Mouse (Mus musculus) frontal cortex, postnatal 36 days (tissue): ENCODE results near the gene Olfr582.

Experiments
- DNase-seq, 2 experiments: peaks; one replicate each; pipeline ENCODE4 v3.0.0; 2022; ENCODE audit warnings: low spot score in 2 of 2

Gene Olfr582

GRCm38 (mm10) chr7:103037724-103038123 lies at the start of gene Olfr582:
TSS of gene Olfr582 (plus strand) at chr7:103038024.
- DNase-seq = no peak

DNA sequence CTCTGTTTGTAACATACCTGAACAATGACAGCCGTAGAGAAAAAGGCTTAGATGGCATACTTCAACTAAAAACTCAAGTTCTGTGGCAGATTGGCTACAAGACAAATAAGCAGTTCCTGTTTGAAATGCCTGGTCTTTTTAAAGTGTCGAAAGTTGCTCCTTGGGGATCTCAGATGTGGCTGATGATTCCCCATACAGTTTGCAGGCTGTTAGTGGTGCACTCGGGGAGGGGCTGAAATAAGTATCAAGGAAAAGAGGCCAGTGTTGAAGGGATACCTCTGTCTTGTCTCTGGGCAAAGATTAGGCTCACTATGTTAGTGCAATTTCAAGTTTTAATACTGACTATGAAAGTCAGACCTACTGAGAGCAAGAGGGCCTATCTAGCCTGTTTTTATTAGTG lies 48.6 kb upstream of the Olfr582 start, which contains the start of gene Olfr578:
TSS of gene Olfr578 (minus strand) at position 101 of the 400 bp plus-strand sequence.
- DNase-seq = no peak

DNA sequence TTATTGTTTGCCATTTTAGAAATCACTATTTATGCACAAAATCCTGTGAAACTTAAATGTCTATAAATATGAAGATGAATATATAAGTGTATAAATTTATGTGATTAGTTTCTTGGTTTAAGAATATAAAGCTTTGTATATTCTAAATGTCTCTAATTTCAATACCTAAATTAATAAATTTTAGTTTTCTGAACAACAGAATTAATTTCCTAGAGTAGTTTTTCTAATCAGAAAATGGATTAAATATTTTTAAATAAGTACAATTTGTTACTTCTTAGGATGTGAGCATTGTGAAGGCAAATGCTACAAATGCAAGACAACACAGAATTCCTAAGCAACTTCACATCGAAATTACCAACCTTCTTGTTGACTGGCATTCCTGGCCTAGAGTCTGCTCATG lies 13.2 kb downstream of the Olfr582 start, which contains the start of gene Olfr583:
TSS of gene Olfr583 (plus strand) at position 301 of the 400 bp plus-strand sequence.
- DNase-seq = no peak

- DNase-seq = no peak
Measured at GRCm38 (mm10) chr7:103081585-103081984, 43.8 kb downstream of the Olfr582 start, which contains the start of gene Olfr584. TSS of gene Olfr584 (plus strand) at chr7:103081885.
